15 mouse cellular contexts compared by ENCODE assay signal in genomic region chr15:81158517-81159120, GRCm38 (mm10). TPM values are rescaled to one million over a fixed set of nuclear protein-coding genes. Genes with fewer than 3 reads are reported as not detected.
DNase-seq lines count a peak whose midpoint lies in the region; TF ChIP-seq lines count a peak whose summit lies in the region.
"Had no signal": no experiment of that assay in that cellular context is flagged by ENCODE, and none has a peak within 500 bp of the region (broad histone marks: within the 10 kb centered on the region; RNA-seq: fewer than 3 reads in every experiment).

No protein-coding gene starts in this region.

- DNase-seq in cerebellum, adult 2 months, result no peak
- DNase-seq in cerebellum, postnatal 36 days, result no peak
- no peak for DNase-seq in lung, adult 2 months
- DNase-seq in lung, postnatal 25 days (ENCODE audit: low spot score), result no peak
- DNase-seq in fibroblast of lung, adult 2 months (ENCODE audit: low read depth), result peak; percentile 23
- peak; percentile 23 for DNase-seq in lung, postnatal 36 days
- DNase-seq in spleen, adult 18-20 months, result no peak
- DNase-seq in spleen, postnatal 4 days (ENCODE audit: low spot score in 2 of 2), result no peak
- DNase-seq: cerebellum, adult 9-11 months; heart, adult 11 months had no signal

- no peak for TF ChIP-seq POLR2A in cerebellum, adult 2 months (IDR thresholded peaks at IDR 0.05; ENCODE audit: borderline replicate concordance, insufficient read depth, low read length)
- no peak for TF ChIP-seq POLR2A in lung, adult 2 months (IDR thresholded peaks at IDR 0.05; ENCODE audit: borderline replicate concordance, extremely low read depth, low read depth, low read length)

- no peak overlapping the region for H3K4me3 ChIP-seq in cerebellum, adult 2 months (replicated peaks; ENCODE audit: insufficient read depth, low read depth, low read length)
- no peak overlapping the region for H3K4me3 ChIP-seq in lung, adult 2 months (replicated peaks; ENCODE audit: extremely low read depth, low read depth, low read length)
- H3K4me3 ChIP-seq: embryonic facial prominence, embryonic 12.5 days; hindbrain, embryonic 10.5 days; limb, embryonic 12.5 days; megakaryocyte, embryonic 14.5 days; myocyte had no signal

- no peak overlapping the region for H3K27ac ChIP-seq in cerebellum, adult 2 months (ENCODE audit: insufficient read depth, low read length)
- H3K27ac ChIP-seq: embryonic facial prominence, embryonic 12.5 days; hindbrain, embryonic 10.5 days; limb, embryonic 12.5 days had no signal

- H3K27me3 ChIP-seq in cerebellum, adult 2 months (ENCODE audit: control insufficient read depth, insufficient read depth, low read length), result no peaks in the 10 kb centered on the region
- H3K27me3 ChIP-seq: embryonic facial prominence, embryonic 12.5 days; limb, embryonic 12.5 days; megakaryocyte, embryonic 14.5 days had no signal

- TF ChIP-seq CTCF in cerebellum, adult 2 months (IDR thresholded peaks at IDR 0.05; ENCODE audit: borderline replicate concordance, insufficient read depth, low read depth, low read length), result peak; percentile 11; the same call in 1 of the 2 replicates
- peak; percentile 36; the same call in 1 of the 2 replicates for TF ChIP-seq CTCF in lung, adult 2 months (IDR thresholded peaks at IDR 0.05; ENCODE audit: insufficient read depth, low read length)

- 62% methylated on average over 7 of the region's 7 CpGs for WGBS in cerebellum, adult 2 months
- WGBS in lung, adult 2 months, result 69% methylated on average over 7 of the region's 7 CpGs

- no peaks in the 10 kb centered on the region for H3K4me1 ChIP-seq in cerebellum, adult 2 months (ENCODE audit: control insufficient read depth, insufficient read depth, low read length)
- H3K4me1 ChIP-seq in lung, adult 2 months (ENCODE audit: control insufficient read depth, insufficient read depth, low read length), result peaks cover 12% of the 10 kb centered on the region
- H3K4me1 ChIP-seq: hindbrain, embryonic 10.5 days; limb, embryonic 12.5 days had no signal

RNA-seq across cellular contexts. Expression of gene Mrtfa, which starts 31.9 kb away (rescaled TPM):
- polyA plus RNA-seq in cerebellum, adult 2 months (2012; rRNA removed), result 20.0 and 20.8 TPM in 2 replicates
- polyA plus RNA-seq in lung, adult 2 months (2012; rRNA removed), result 32.8 and 39.0 TPM in 2 replicates

Comparison
In these comparisons a context has a peak if more than half of its experiments do, and no peak if none do; other contexts are left out.
1. DNase-seq: peak in fibroblast of lung, adult 2 months (single experiment) and lung, postnatal 36 days (single experiment); none in cerebellum, adult 2 months (0 of 2), cerebellum, postnatal 36 days (0 of 2), lung, adult 2 months (single experiment), lung, postnatal 25 days (single experiment), spleen, adult 18-20 months (0 of 2) and spleen, postnatal 4 days (0 of 2).